Mouse (Mus musculus) megakaryocyte, embryonic 14.5 days (primary cell): ENCODE measurements around the gene Ccdc61.

ENCODE experiments used
- FLI1 ChIP-seq: IDR thresholded peaks from 2 replicates; pipeline ENCODE4 v1.6.1; 2012; ENCODE audit warnings: low read length, inconsistent platforms, mixed read lengths
- GATA1 ChIP-seq: IDR thresholded peaks from 3 replicates; pipeline ENCODE4 v1.6.1; 2012; ENCODE audit warnings: mixed read lengths, low read length, inconsistent platforms, borderline replicate concordance

- TF ChIP-seq GATA1 (no peak), FLI1 (no peak)
Measured at GRCm38 (mm10) chr7:18890848-18891247, 19.4 kb downstream of the Ccdc61 start.
